Mouse (Mus musculus) kidney, embryonic 15.5 days (tissue): ENCODE measurements around the gene C1s2. TPM values are rescaled to one million over a fixed set of nuclear protein-coding genes. Genes with fewer than 3 reads are reported as not detected.

Experiments used
- polyA plus RNA-seq: library from polyadenylated mRNA; unstranded; fragments of >200 nt; fragmentation: Nextera tagmentation; extraction: Ambion mirVana; gene quantifications from 2 replicates; pipeline ENCODE4 v1.2.1, GENCODE M21; 2015

C1s2 gene
- polyA plus RNA-seq, 1 experiment from 2014 or later: 0.16 TPM

Other genes with a start within 250 kb of the C1s2 start
- gene Pex5, start 221.0 kb downstream of the C1s2 start, polyA plus RNA-seq: 40.6 and 46.4 TPM in 2 replicates
- gene Clstn3, start 171.3 kb downstream of the C1s2 start, polyA plus RNA-seq: 3.9 and 5.9 TPM in 2 replicates
- gene C1rl, start 143.0 kb downstream of the C1s2 start, polyA plus RNA-seq: 1.6 and 2.0 TPM in 2 replicates
- gene C1ra, start 123.7 kb downstream of the C1s2 start, polyA plus RNA-seq: 7.9 and 8.3 TPM in 2 replicates
- gene C1s1, start 93.7 kb downstream of the C1s2 start, polyA plus RNA-seq: 21.8 and 23.1 TPM in 2 replicates
- gene C1rb, start 65.8 kb downstream of the C1s2 start, polyA plus RNA-seq: not detected in 2 replicates
- 77.4 and 80.4 TPM in 2 replicates for gene Lpcat3, start 26.9 kb upstream of the C1s2 start, polyA plus RNA-seq
- 206 and 224 TPM in 2 replicates for gene Emg1, start 76.1 kb upstream of the C1s2 start, polyA plus RNA-seq
- 401 and 402 TPM in 2 replicates for gene Phb2, start 76.3 kb upstream of the C1s2 start, polyA plus RNA-seq
- gene Ptpn6, start 102.6 kb upstream of the C1s2 start, polyA plus RNA-seq: 12.5 and 13.3 TPM in 2 replicates
- 516 and 519 TPM in 2 replicates for gene Grcc10, start 105.3 kb upstream of the C1s2 start, polyA plus RNA-seq
- gene Gm45234, start 119.9 kb upstream of the C1s2 start, polyA plus RNA-seq: not detected in 2 replicates
- gene Atn1, start 120.4 kb upstream of the C1s2 start, polyA plus RNA-seq: 17.0 and 17.7 TPM in 2 replicates
- gene Eno2, start 133.6 kb upstream of the C1s2 start, polyA plus RNA-seq: 10.5 and 12.4 TPM in 2 replicates
- gene Lrrc23, start 143.6 kb upstream of the C1s2 start, polyA plus RNA-seq: 0.37 and 0.90 TPM in 2 replicates
- gene Spsb2, start 172.6 kb upstream of the C1s2 start, polyA plus RNA-seq: 15.3 and 18.2 TPM in 2 replicates
- gene Tpi1, start 178.2 kb upstream of the C1s2 start, polyA plus RNA-seq: 717 and 755 TPM in 2 replicates
- 149 and 175 TPM in 2 replicates for gene Usp5, start 193.4 kb upstream of the C1s2 start, polyA plus RNA-seq
- gene Cdca3, start 193.5 kb upstream of the C1s2 start, polyA plus RNA-seq: 178 and 185 TPM in 2 replicates
- 1.1 and 2.9 TPM in 2 replicates for gene Gnb3, start 204.2 kb upstream of the C1s2 start, polyA plus RNA-seq
- 23.7 and 28.6 TPM in 2 replicates for gene P3h3, start 221.7 kb upstream of the C1s2 start, polyA plus RNA-seq
- 1.2 and 1.6 TPM in 2 replicates for gene Gpr162, start 227.9 kb upstream of the C1s2 start, polyA plus RNA-seq